Mouse (Mus musculus): Measurements from ENCODE around the gene Sfmbt2. TPM values are rescaled to one million over a fixed set of nuclear protein-coding genes. Genes with fewer than 3 reads are reported as not detected.

The Sfmbt2 gene
- total and polyA plus RNA-seq, 3 experiments: not detected

DNA sequence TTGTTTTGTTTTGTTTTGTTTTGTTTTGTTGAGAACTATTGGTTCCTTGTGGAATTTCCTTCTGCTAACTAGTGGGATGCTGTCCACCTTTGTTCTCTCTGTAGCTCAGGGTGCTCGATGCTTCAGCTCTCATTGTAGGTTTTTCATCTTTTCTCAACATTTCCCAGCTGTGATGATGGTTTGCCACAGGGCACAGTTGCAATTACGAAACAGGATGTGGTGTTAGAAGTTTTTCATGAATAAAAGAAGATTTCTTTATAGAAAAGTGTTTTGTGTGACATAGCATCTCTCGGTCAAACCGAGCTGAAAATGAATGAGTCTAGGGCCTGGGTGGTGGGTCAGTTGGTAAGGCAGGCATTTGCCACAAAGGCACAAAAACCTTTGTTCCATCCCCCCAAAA lies 171.5 kb downstream of the Sfmbt2 start:
- no peak overlapping the region for H3K27ac ChIP-seq (ENCODE audit: insufficient read depth, low read depth)
- TF ChIP-seq MYC (IDR thresholded peaks at IDR 0.05; ENCODE audit: low read depth, low read length) (no peak), NELFE (IDR thresholded peaks at IDR 0.05; ENCODE audit: low read depth, low read length) (no peak)
- no peaks in the 10 kb centered on the region for H3K27me3 ChIP-seq (replicated peaks)
- DNase-seq (ENCODE audit: extremely low read depth): no peak
- no peak overlapping the region for H3K9ac ChIP-seq (ENCODE audit: insufficient read depth, low read depth)
- in situ Hi-C loops (cut with MboI; ENCODE audit: low pct_ligation_motif_present, low pct_unique_long_range_greater_than_20kb, low sequenced_read_pairs) (no loop called here), dilution Hi-C loops (cut with MboI; ENCODE audit: extremely low pct_ligation_motif_present, extremely low pct_unique_long_range_greater_than_20kb, low sequenced_read_pairs) (no loop called here)
- H3K9me3 ChIP-seq (replicated peaks; ENCODE audit: low read length): no peaks in the 10 kb centered on the region
- H3K36me3 ChIP-seq (replicated peaks in 1 of 2; ENCODE audit: control insufficient read depth in 1 of 2, insufficient read depth in 1 of 2, low read length in 1 of 2): no peaks in the 10 kb centered on the region
- H3K4me1 ChIP-seq (ENCODE audit: control insufficient read depth in 1 of 2, insufficient read depth in 2 of 2): no peaks in the 10 kb centered on the region
- no peak overlapping the region for H3K4me2 ChIP-seq (ENCODE audit: insufficient read depth, low read depth, poor library complexity, severe bottlenecking)
- H3K79me2 ChIP-seq (replicated peaks; ENCODE audit: control insufficient read depth, extremely low read depth, insufficient read depth, poor library complexity, severe bottlenecking): no peaks in the 10 kb centered on the region
- no peak overlapping the region for H3K4me3 ChIP-seq (replicated peaks in 1 of 3; ENCODE audit: low read depth in 2 of 3, low read length in 2 of 3, poor library complexity in 1 of 3)

DNA sequence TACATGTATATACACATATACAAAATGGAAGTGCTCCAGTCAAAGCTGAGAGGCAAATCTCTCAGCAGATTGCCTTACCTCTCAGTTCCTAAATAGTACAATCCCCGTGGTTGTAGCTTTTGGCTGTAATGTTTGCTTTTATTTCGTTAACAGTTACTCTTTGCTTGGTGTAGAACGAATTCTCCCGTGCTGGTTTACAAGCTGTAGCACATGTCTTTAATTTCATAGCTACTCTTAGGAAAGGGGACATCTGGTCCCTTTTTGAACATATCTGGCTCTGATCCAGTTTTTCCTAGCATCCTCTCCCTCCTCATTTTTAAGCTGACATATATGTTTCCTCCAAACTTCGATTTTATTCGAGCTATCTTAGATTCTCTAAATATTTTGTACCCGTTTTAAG lies 172.1 kb downstream of the Sfmbt2 start:
- DNase-seq (ENCODE audit: extremely low read depth): no peak
- dilution Hi-C loops (cut with MboI; ENCODE audit: extremely low pct_ligation_motif_present, extremely low pct_unique_long_range_greater_than_20kb, low sequenced_read_pairs) (no loop called here), in situ Hi-C loops (cut with MboI; ENCODE audit: low pct_ligation_motif_present, low pct_unique_long_range_greater_than_20kb, low sequenced_read_pairs) (no loop called here)
- Histone ChIP-seq H3K9me3 (replicated peaks; ENCODE audit: low read length) (no peaks in the 10 kb centered on the region), H3K79me2 (replicated peaks; ENCODE audit: control insufficient read depth, extremely low read depth, insufficient read depth, poor library complexity, severe bottlenecking) (no peaks in the 10 kb centered on the region), H3K4me2 (ENCODE audit: insufficient read depth, low read depth, poor library complexity, severe bottlenecking) (no peak overlapping the region), H3K27ac (ENCODE audit: insufficient read depth, low read depth) (no peak overlapping the region), H3K9ac (ENCODE audit: insufficient read depth, low read depth) (no peak overlapping the region), H3K36me3 (replicated peaks in 1 of 2; ENCODE audit: control insufficient read depth in 1 of 2, insufficient read depth in 1 of 2, low read length in 1 of 2) (no peaks in the 10 kb centered on the region), H3K4me3 (replicated peaks in 1 of 3; ENCODE audit: low read depth in 2 of 3, low read length in 2 of 3, poor library complexity in 1 of 3) (no peak overlapping the region), H3K27me3 (replicated peaks) (no peaks in the 10 kb centered on the region), H3K4me1 (ENCODE audit: control insufficient read depth in 1 of 2, insufficient read depth in 2 of 2) (no peaks in the 10 kb centered on the region)
- TF ChIP-seq JUND (conservative IDR thresholded peaks at IDR 0.05; ENCODE audit: low read depth, low read length): no peak
- TF ChIP-seq RCOR1 (conservative IDR thresholded peaks at IDR 0.05; ENCODE audit: low read depth, low read length): no peak
- no peak for TF ChIP-seq MAX (IDR thresholded peaks at IDR 0.05; ENCODE audit: low read length)
- no peak for TF ChIP-seq NELFE (IDR thresholded peaks at IDR 0.05; ENCODE audit: low read depth, low read length)
- TF ChIP-seq KAT2A (IDR thresholded peaks at IDR 0.05; ENCODE audit: insufficient replicate concordance, low read length): no peak
- TF ChIP-seq JUN (IDR thresholded peaks at IDR 0.05; ENCODE audit: insufficient read depth, low read depth, low read length): no peak

DNA sequence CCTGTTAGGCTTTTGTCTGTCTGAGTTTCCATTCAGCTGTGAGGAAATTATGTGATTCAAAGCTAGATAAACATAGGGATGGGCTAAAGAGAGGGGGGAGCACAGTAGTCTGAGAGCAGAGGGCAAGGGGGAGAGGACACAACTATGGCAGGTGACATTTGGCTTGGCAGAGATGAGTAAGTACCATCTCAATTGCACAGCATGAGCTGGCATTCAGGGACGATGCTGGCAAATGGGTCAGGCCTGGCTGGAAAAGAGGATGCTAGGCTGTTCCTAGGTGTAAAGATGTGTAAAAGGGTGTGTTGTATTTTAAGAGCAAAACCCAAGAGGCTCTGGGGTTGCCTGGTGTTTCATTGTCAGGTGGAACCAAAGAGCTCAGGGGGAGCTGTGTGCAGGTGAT lies 188.5 kb downstream of the Sfmbt2 start:
- no peaks in the 10 kb centered on the region for H3K36me3 ChIP-seq (replicated peaks in 1 of 2; ENCODE audit: control insufficient read depth in 1 of 2, insufficient read depth in 1 of 2, low read length in 1 of 2)

More for the DNA sequence above, 188.5 kb downstream of the Sfmbt2 start:
- no peak for TF ChIP-seq EP300 (IDR thresholded peaks at IDR 0.05; ENCODE audit: low read length)
- no peak for TF ChIP-seq MAZ (IDR thresholded peaks at IDR 0.05; ENCODE audit: low read depth, low read length)
- TF ChIP-seq UBTF (IDR thresholded peaks at IDR 0.05; ENCODE audit: low read depth, low read length): no peak
- no peak for TF ChIP-seq TBP (conservative IDR thresholded peaks at IDR 0.05; ENCODE audit: low read depth, low read length)
- TF ChIP-seq POLR2AphosphoS2 (IDR thresholded peaks at IDR 0.05; ENCODE audit: low read depth, low read length): no peak
- TF ChIP-seq TCF12 (IDR thresholded peaks at IDR 0.05; ENCODE audit: low read depth, low read length): no peak
- no peak for TF ChIP-seq ZNF384 (IDR thresholded peaks at IDR 0.05; ENCODE audit: low read depth, low read length)
- no peak for TF ChIP-seq NRF1 (IDR thresholded peaks at IDR 0.05; ENCODE audit: low read depth, low read length)
- TF ChIP-seq USF2 (conservative IDR thresholded peaks at IDR 0.05; ENCODE audit: low read depth, low read length): no peak
- no peak for TF ChIP-seq NELFE (IDR thresholded peaks at IDR 0.05; ENCODE audit: low read depth, low read length)
- DNase-seq (ENCODE audit: extremely low read depth): no peak
- no peak overlapping the region for H3K4me2 ChIP-seq (ENCODE audit: insufficient read depth, low read depth, poor library complexity, severe bottlenecking)
- H3K4me3 ChIP-seq (replicated peaks in 1 of 3; ENCODE audit: low read depth in 2 of 3, low read length in 2 of 3, poor library complexity in 1 of 3): no peak overlapping the region
- in situ Hi-C loops (cut with MboI; ENCODE audit: low pct_ligation_motif_present, low pct_unique_long_range_greater_than_20kb, low sequenced_read_pairs) (no loop called here), dilution Hi-C loops (cut with MboI; ENCODE audit: extremely low pct_ligation_motif_present, extremely low pct_unique_long_range_greater_than_20kb, low sequenced_read_pairs) (no loop called here)
- H3K79me2 ChIP-seq (replicated peaks; ENCODE audit: control insufficient read depth, extremely low read depth, insufficient read depth, poor library complexity, severe bottlenecking): no peaks in the 10 kb centered on the region
- H3K27me3 ChIP-seq (replicated peaks): no peaks in the 10 kb centered on the region
- no peaks in the 10 kb centered on the region for H3K4me1 ChIP-seq (ENCODE audit: control insufficient read depth in 1 of 2, insufficient read depth in 2 of 2)
- H3K9ac ChIP-seq (ENCODE audit: insufficient read depth, low read depth): no peak overlapping the region
- H3K27ac ChIP-seq (ENCODE audit: insufficient read depth, low read depth): no peak overlapping the region
- H3K9me3 ChIP-seq (replicated peaks; ENCODE audit: low read length): no peaks in the 10 kb centered on the region

All from CH12.LX (cell line).